Mouse (Mus musculus) layer of hippocampus, adult 2 months (tissue): ENCODE measurements around the gene Kirrel. TPM values are rescaled to one million over a fixed set of nuclear protein-coding genes. Genes with fewer than 3 reads are reported as not detected.

Experiments used
- DNase-seq, 2 experiments: peaks; one replicate each; pipeline ENCODE4 v3.0.0; 2022; ENCODE audit warnings: low spot score in 2 of 2
- H3K27ac ChIP-seq: fragments of 200-600 bp; 2 replicates; pipeline ENCODE4 v1.8.1; 2022
- H3K4me3 ChIP-seq: fragments of 200-600 bp; 2 replicates; pipeline ENCODE4 v1.8.1; 2022; ENCODE audit warnings: mild to moderate bottlenecking
- CTCF ChIP-seq: fragments of 200-600 bp; conservative IDR thresholded peaks from 2 replicates; pipeline ENCODE4 v1.8.1; 2022; ENCODE audit warnings: antibody characterized with exemption, mild to moderate bottlenecking, moderate library complexity
- total RNA-seq, 2 experiments: library from RNA; stranded (reverse); gene quantifications; 2 replicates each; pipeline ENCODE4 v1.2.3; 2021

Gene Kirrel
- total RNA-seq, 2 experiments from 2014 or later: 3.0 to 3.4 TPM

- H3K27ac ChIP-seq: peak overlapping the region; percentile 68; the same call in 1 of the 2 replicates
- peak; percentile 33 for TF ChIP-seq CTCF
- H3K4me3 ChIP-seq: peak overlapping the region; percentile 57
- no peak for DNase-seq
Observed at GRCm38 (mm10) chr3:87174769-87175437, 356 bp upstream of the Kirrel start.

GRCm38 (mm10) chr3:87173486-87174085 is 961 bp downstream of the Kirrel start:
- no peak for TF ChIP-seq CTCF
- peak overlapping the region; percentile 57 for H3K4me3 ChIP-seq
- DNase-seq: no peak
- H3K27ac ChIP-seq: peak overlapping the region; percentile 68

GRCm38 (mm10) chr3:87173103-87173444 is 1.5 kb downstream of the Kirrel start:
- no peak for TF ChIP-seq CTCF
- Histone ChIP-seq H3K27ac (no peak overlapping the region), H3K4me3 (no peak overlapping the region)
- no peak for DNase-seq

- peak overlapping the region; percentile 54; the same call in 1 of the 2 replicates for H3K27ac ChIP-seq
- peak overlapping the region; percentile 11; the same call in 1 of the 2 replicates for H3K4me3 ChIP-seq
- no peak for TF ChIP-seq CTCF
- DNase-seq: no peak
Observed at GRCm38 (mm10) chr3:87172351-87173102, 2.0 kb downstream of the Kirrel start.

GRCm38 (mm10) chr3:87171201-87172100 is 3.1 kb downstream of the Kirrel start:
- peak overlapping the region; percentile 11; the same call in 1 of the 2 replicates for H3K4me3 ChIP-seq
- peak overlapping the region; percentile 54; the same call in 1 of the 2 replicates for H3K27ac ChIP-seq
- no peak for TF ChIP-seq CTCF
- DNase-seq: no peak

- TF ChIP-seq CTCF: no peak
- H3K27ac ChIP-seq: no peak overlapping the region
- no peak for DNase-seq
- H3K4me3 ChIP-seq: no peak overlapping the region
Observed at GRCm38 (mm10) chr3:87169402-87170015, 5.0 kb downstream of the Kirrel start.

GRCm38 (mm10) chr3:87168756-87169155 is 5.8 kb downstream of the Kirrel start:
- no peak for TF ChIP-seq CTCF
- no peak for DNase-seq
- no peak overlapping the region for H3K27ac ChIP-seq
- no peak overlapping the region for H3K4me3 ChIP-seq

- TF ChIP-seq CTCF: no peak
- no peak overlapping the region for H3K4me3 ChIP-seq
- no peak overlapping the region for H3K27ac ChIP-seq
- DNase-seq: no peak
Observed at GRCm38 (mm10) chr3:87167621-87168020, 6.9 kb downstream of the Kirrel start.

GRCm38 (mm10) chr3:87165291-87165881 is 9.2 kb downstream of the Kirrel start:
- TF ChIP-seq CTCF: no peak
- Histone ChIP-seq H3K4me3 (no peak overlapping the region), H3K27ac (no peak overlapping the region)
- DNase-seq: no peak

- no peak for TF ChIP-seq CTCF
- Histone ChIP-seq H3K27ac (no peak overlapping the region), H3K4me3 (no peak overlapping the region)
- DNase-seq: no peak
Observed at GRCm38 (mm10) chr3:87164099-87164815, 10.3 kb downstream of the Kirrel start.

- no peak for TF ChIP-seq CTCF
- no peak for DNase-seq
- Histone ChIP-seq H3K4me3 (no peak overlapping the region), H3K27ac (no peak overlapping the region)
Observed at GRCm38 (mm10) chr3:87163116-87163515, 11.4 kb downstream of the Kirrel start.
